Mouse (Mus musculus): ENCODE measurements around the gene Gm26620. TPM values are rescaled to one million over a fixed set of nuclear protein-coding genes. Genes with fewer than 3 reads are reported as not detected.
A peak's percentile ranks its signal among the peaks of the same experiment; 100 is the strongest.

Gm26620 gene
- polyA plus RNA-seq, 1 experiment from 2014 or later, result not detected

DNA sequence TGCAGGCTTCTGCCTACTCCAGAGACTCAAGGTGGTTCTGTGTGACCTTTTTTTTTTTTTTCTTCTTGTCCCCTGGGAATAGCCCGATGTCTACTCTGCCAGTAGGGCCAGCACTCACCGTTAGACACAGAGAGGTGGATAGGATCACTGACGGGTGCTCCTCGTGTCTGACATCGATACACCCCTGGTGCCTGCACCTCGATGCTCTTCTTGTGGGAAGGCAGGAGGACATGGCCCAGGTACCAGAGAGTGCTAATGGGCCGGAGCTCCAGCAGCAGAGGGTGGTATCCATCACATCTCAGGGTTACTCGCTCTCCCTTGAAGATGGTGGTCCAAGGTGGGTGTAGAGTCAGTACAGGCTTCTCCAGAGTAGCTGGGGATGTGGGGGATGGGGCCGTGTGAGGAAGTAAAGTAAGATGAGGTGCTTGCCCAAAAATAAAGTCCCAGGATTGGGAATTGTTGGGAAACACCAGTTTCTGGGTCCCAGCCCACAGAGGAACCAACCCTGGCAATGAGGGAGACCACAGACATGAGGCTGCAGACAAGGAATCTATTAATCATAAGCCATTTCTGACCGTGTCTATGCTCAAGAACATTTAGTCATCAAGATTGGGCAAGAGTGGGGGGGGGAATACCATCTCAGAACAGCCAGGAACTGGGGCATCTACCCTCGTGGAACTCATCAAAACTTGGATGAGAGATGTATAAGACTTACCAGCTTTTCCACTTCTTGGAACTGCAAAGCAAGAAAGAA lies 27.2 kb downstream of the Gm26620 start:
- ATAC-seq (replicated peaks; ENCODE audit: low FRiP score) (no peak), DNase-seq (ENCODE audit: low spot score) (no peak)
- Histone ChIP-seq H3K9ac (ENCODE audit: low read depth, low read length) (no peak overlapping the region), H3K4me3 (ENCODE audit: low read depth, low read length) (no peak overlapping the region), H3K36me3 (ENCODE audit: control insufficient read depth, insufficient read depth, low read length) (no peaks in the 10 kb centered on the region), H3K4me2 (no peak overlapping the region), H3K9me3 (ENCODE audit: control insufficient read depth, low read length) (no peaks in the 10 kb centered on the region), H3K27me3 (replicated peaks; ENCODE audit: control insufficient read depth, insufficient read depth, low read length) (peaks cover 24% of the 10 kb centered on the region), H3K27ac (ENCODE audit: low read depth, low read length) (no peak overlapping the region), H3K4me1 (replicated peaks; ENCODE audit: control insufficient read depth, insufficient read depth, low read length) (peaks cover 6% of the 10 kb centered on the region; the same call in 1 of the 2 replicates)
- WGBS, result 71% methylated on average over 11 of the region's 11 CpGs

DNA sequence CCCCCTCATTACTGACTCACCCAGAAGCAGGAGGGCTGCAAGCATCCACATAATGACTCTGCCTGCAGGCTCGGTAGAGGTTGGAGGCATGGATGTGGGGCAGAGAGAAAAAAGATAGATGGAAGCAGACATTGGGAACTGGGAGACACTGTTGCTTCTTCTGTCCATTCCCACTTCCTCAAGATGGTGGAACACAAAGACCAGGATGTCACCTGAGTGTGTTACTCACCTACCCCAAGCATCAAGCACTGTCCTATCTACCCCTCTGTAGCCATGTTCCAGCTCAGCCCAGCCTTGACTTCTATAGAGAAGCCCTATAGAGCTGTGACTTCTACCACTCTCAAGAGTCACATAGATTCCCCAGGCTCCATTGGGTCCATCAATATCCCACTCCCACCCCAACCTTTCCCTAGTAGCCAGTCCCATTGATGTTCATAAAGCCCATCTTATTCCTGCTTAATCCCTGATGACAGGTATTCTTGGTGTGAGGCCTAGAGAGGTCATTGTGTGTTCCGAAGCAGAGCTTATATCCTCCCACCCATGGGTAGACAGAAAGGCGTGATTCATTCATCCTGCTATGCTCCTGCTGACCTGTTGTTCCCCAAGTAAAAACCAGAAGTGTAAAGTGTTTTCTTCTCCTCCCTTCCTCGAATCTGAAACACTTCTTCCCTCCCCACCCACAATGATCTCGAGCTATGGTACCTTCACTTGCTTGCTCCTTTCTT lies 28.2 kb downstream of the Gm26620 start, which contains the start of gene Fcrlb:
TSS of gene Fcrlb (minus strand) at position 51 of the 725 bp plus-strand sequence.
- Histone ChIP-seq H3K4me3 (ENCODE audit: low read depth, low read length) (no peak within 1 kb of the TSS), H3K9me3 (ENCODE audit: control insufficient read depth, low read length) (no peaks in the 10 kb centered on the region), H3K27ac (ENCODE audit: low read depth, low read length) (no peak within 1 kb of the TSS), H3K36me3 (ENCODE audit: control insufficient read depth, insufficient read depth, low read length) (no peaks in the 10 kb centered on the region), H3K4me2 (no peak within 1 kb of the TSS), H3K4me1 (replicated peaks; ENCODE audit: control insufficient read depth, insufficient read depth, low read length) (peaks cover 4% of the 10 kb centered on the region; the same call in 1 of the 2 replicates), H3K9ac (ENCODE audit: low read depth, low read length) (no peak within 1 kb of the TSS), H3K27me3 (replicated peaks; ENCODE audit: control insufficient read depth, insufficient read depth, low read length) (peaks cover 14% of the 10 kb centered on the region)
- DNase-seq (ENCODE audit: low spot score), result no peak
- WGBS, result 56% methylated on average over 5 of the region's 5 CpGs
- no peak for ATAC-seq (replicated peaks; ENCODE audit: low FRiP score)

- no peak for ATAC-seq (replicated peaks; ENCODE audit: low FRiP score)
- no peak overlapping the region for H3K4me2 ChIP-seq
- no peak for DNase-seq (ENCODE audit: low spot score)
- H3K27ac ChIP-seq (ENCODE audit: low read depth, low read length), result no peak overlapping the region
- no peaks in the 10 kb centered on the region for H3K36me3 ChIP-seq (ENCODE audit: control insufficient read depth, insufficient read depth, low read length)
- H3K9me3 ChIP-seq (ENCODE audit: control insufficient read depth, low read length), result no peaks in the 10 kb centered on the region
- WGBS, result 67% methylated on average over 5 of the region's 5 CpGs
- H3K27me3 ChIP-seq (replicated peaks; ENCODE audit: control insufficient read depth, insufficient read depth, low read length), result no peaks in the 10 kb centered on the region
- H3K4me3 ChIP-seq (ENCODE audit: low read depth, low read length), result no peak overlapping the region
- H3K9ac ChIP-seq (ENCODE audit: low read depth, low read length), result no peak overlapping the region
- no peaks in the 10 kb centered on the region for H3K4me1 ChIP-seq (replicated peaks; ENCODE audit: control insufficient read depth, insufficient read depth, low read length)
Observed at GRCm38 (mm10) chr1:170915657-170916056, 30.8 kb downstream of the Gm26620 start.

DNA sequence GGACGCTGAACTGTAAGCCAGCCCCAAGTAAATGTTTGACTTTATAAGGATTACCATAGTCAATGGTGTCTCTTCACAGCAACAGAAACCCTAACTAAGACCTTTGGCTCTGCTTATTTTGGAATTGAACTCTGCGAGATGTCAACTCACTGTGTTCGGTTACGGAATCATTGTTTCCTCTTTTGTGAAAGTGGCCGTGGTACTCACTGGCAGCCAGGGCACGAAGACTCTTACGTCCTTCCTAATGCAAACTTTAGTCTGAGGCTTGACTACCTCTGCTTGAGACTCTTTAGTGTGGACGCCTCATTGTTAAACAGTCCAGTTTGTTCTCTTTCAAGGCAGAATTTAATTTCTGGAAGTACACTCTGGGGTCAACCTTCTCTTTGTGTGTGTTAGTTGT lies 34.4 kb downstream of the Gm26620 start:
- no peak overlapping the region for H3K4me2 ChIP-seq
- no peak for ATAC-seq (replicated peaks; ENCODE audit: low FRiP score)
- 82% methylated on average over 8 of the region's 8 CpGs for WGBS

GRCm38 (mm10) chr1:170924485-170924884 lies 39.6 kb downstream of the Gm26620 start:
- no peak overlapping the region for H3K9ac ChIP-seq (ENCODE audit: low read depth, low read length)
- ATAC-seq (replicated peaks; ENCODE audit: low FRiP score), result peak; percentile 70
- no peak overlapping the region for H3K27ac ChIP-seq (ENCODE audit: low read depth, low read length)
- no peak for DNase-seq (ENCODE audit: low spot score)
- no peaks in the 10 kb centered on the region for H3K27me3 ChIP-seq (replicated peaks; ENCODE audit: control insufficient read depth, insufficient read depth, low read length)
- no peaks in the 10 kb centered on the region for H3K36me3 ChIP-seq (ENCODE audit: control insufficient read depth, insufficient read depth, low read length)
- peak overlapping the region; percentile 5; the same call in 1 of the 2 replicates for H3K4me3 ChIP-seq (ENCODE audit: low read depth, low read length)
- no peaks in the 10 kb centered on the region for H3K4me1 ChIP-seq (replicated peaks; ENCODE audit: control insufficient read depth, insufficient read depth, low read length)
- peak overlapping the region; percentile 54 for H3K4me2 ChIP-seq
- no peaks in the 10 kb centered on the region for H3K9me3 ChIP-seq (ENCODE audit: control insufficient read depth, low read length)
- WGBS, result 52% methylated on average over 6 of the region's 6 CpGs

More for the DNA sequence above, 34.4 kb downstream of the Gm26620 start:
- no peak for DNase-seq (ENCODE audit: low spot score)
- H3K36me3 ChIP-seq (ENCODE audit: control insufficient read depth, insufficient read depth, low read length), result no peaks in the 10 kb centered on the region
- H3K27ac ChIP-seq (ENCODE audit: low read depth, low read length), result no peak overlapping the region
- H3K4me3 ChIP-seq (ENCODE audit: low read depth, low read length), result no peak overlapping the region
- H3K27me3 ChIP-seq (replicated peaks; ENCODE audit: control insufficient read depth, insufficient read depth, low read length), result no peaks in the 10 kb centered on the region
- H3K9me3 ChIP-seq (ENCODE audit: control insufficient read depth, low read length), result no peaks in the 10 kb centered on the region
- H3K9ac ChIP-seq (ENCODE audit: low read depth, low read length), result no peak overlapping the region
- H3K4me1 ChIP-seq (replicated peaks; ENCODE audit: control insufficient read depth, insufficient read depth, low read length), result no peaks in the 10 kb centered on the region

GRCm38 (mm10) chr1:170926941-170927340 lies 42.1 kb downstream of the Gm26620 start:
- no peaks in the 10 kb centered on the region for H3K27me3 ChIP-seq (replicated peaks; ENCODE audit: control insufficient read depth, insufficient read depth, low read length)
- DNase-seq (ENCODE audit: low spot score) (no peak), ATAC-seq (replicated peaks; ENCODE audit: low FRiP score) (no peak)
- H3K36me3 ChIP-seq (ENCODE audit: control insufficient read depth, insufficient read depth, low read length), result no peaks in the 10 kb centered on the region
- H3K9ac ChIP-seq (ENCODE audit: low read depth, low read length), result no peak overlapping the region
- no peak overlapping the region for H3K4me2 ChIP-seq
- no peak overlapping the region for H3K27ac ChIP-seq (ENCODE audit: low read depth, low read length)
- H3K4me1 ChIP-seq (replicated peaks; ENCODE audit: control insufficient read depth, insufficient read depth, low read length), result no peaks in the 10 kb centered on the region
- H3K9me3 ChIP-seq (ENCODE audit: control insufficient read depth, low read length), result no peaks in the 10 kb centered on the region
- WGBS, result 65% methylated on average over 6 of the region's 6 CpGs
- no peak overlapping the region for H3K4me3 ChIP-seq (ENCODE audit: low read depth, low read length)

- no peak for ATAC-seq (replicated peaks; ENCODE audit: low FRiP score)
- H3K4me2 ChIP-seq, result no peak within 1 kb of the TSS
- WGBS, result 75% methylated on average over 3 of the region's 3 CpGs
- H3K4me3 ChIP-seq (ENCODE audit: low read depth, low read length), result no peak within 1 kb of the TSS
- DNase-seq (ENCODE audit: low spot score), result no peak
- H3K27me3 ChIP-seq (replicated peaks; ENCODE audit: control insufficient read depth, insufficient read depth, low read length), result no peaks in the 10 kb centered on the region
- no peaks in the 10 kb centered on the region for H3K9me3 ChIP-seq (ENCODE audit: control insufficient read depth, low read length)
- no peak within 1 kb of the TSS for H3K27ac ChIP-seq (ENCODE audit: low read depth, low read length)
- H3K36me3 ChIP-seq (ENCODE audit: control insufficient read depth, insufficient read depth, low read length), result no peaks in the 10 kb centered on the region
- no peaks in the 10 kb centered on the region for H3K4me1 ChIP-seq (replicated peaks; ENCODE audit: control insufficient read depth, insufficient read depth, low read length)
- H3K9ac ChIP-seq (ENCODE audit: low read depth, low read length), result no peak within 1 kb of the TSS
Observed at GRCm38 (mm10) chr1:170927378-170927777, 42.5 kb downstream of the Gm26620 start, which contains the start of gene Fcrla. Fcrla (minus strand) TSS chr1:170927583.

- no peak overlapping the region for H3K4me3 ChIP-seq (ENCODE audit: low read depth, low read length)
- H3K4me2 ChIP-seq, result no peak overlapping the region
- H3K9me3 ChIP-seq (ENCODE audit: control insufficient read depth, low read length), result no peaks in the 10 kb centered on the region
- no peaks in the 10 kb centered on the region for H3K36me3 ChIP-seq (ENCODE audit: control insufficient read depth, insufficient read depth, low read length)
- no peaks in the 10 kb centered on the region for H3K27me3 ChIP-seq (replicated peaks; ENCODE audit: control insufficient read depth, insufficient read depth, low read length)
- H3K27ac ChIP-seq (ENCODE audit: low read depth, low read length), result no peak overlapping the region
- ATAC-seq (replicated peaks; ENCODE audit: low FRiP score), result no peak
- 56% methylated on average over 2 of the region's 2 CpGs for WGBS
- H3K9ac ChIP-seq (ENCODE audit: low read depth, low read length), result no peak overlapping the region
- no peaks in the 10 kb centered on the region for H3K4me1 ChIP-seq (replicated peaks; ENCODE audit: control insufficient read depth, insufficient read depth, low read length)
- DNase-seq (ENCODE audit: low spot score), result no peak
Observed at GRCm38 (mm10) chr1:170928467-170928866, 43.6 kb downstream of the Gm26620 start.
